Comparison of ENCODE assay signal across 7 mouse cellular contexts in the genomic region with DNA sequence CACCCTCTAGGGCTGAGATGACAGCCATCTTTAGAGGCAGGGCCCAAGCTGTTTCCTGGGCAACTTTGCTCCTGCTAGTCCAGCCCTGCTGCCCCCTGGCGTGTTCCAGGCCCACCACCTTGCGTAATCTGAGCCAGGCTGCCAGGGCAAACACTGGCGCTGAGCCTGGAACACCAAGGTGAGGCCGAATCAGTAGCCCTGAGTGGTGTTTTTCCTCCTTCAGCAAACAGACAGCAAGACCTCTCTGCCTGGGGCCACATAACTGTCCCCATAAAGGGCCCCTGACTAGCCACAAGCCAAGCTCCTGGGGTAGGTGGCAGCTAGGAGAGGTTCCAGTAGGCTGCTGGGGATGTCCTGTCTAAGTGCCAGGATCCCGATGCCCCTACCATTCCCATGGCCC. TPM values are rescaled to one million over a fixed set of nuclear protein-coding genes. Genes with fewer than 3 reads are reported as not detected.
DNase-seq lines count a peak whose midpoint lies in the region; ATAC-seq and TF ChIP-seq lines count a peak whose summit lies in the region.

No protein-coding gene starts in this region.

- peak overlapping the region in 1 of 3 experiments; percentile 13 for H3K4me3 ChIP-seq in CH12.LX (replicated peaks in 1 of 3; ENCODE audit: low read depth in 2 of 3, low read length in 2 of 3, poor library complexity in 1 of 3)
- no peak overlapping the region for H3K4me3 ChIP-seq in embryonic facial prominence, embryonic 12.5 days
- no peak overlapping the region for H3K4me3 ChIP-seq in hindbrain, postnatal 0 days (ENCODE audit: low read length)
- peak overlapping the region; percentile 72 for H3K4me3 ChIP-seq in liver, embryonic 16.5 days (ENCODE audit: low read depth, low read length)

- no peaks in the 10 kb centered on the region for H3K27me3 ChIP-seq in CH12.LX (replicated peaks)
- H3K27me3 ChIP-seq in embryonic facial prominence, embryonic 12.5 days, result peaks cover 4% of the 10 kb centered on the region; the same call in 1 of the 2 replicates
- H3K27me3 ChIP-seq in hindbrain, postnatal 0 days (ENCODE audit: insufficient read depth, low read length), result no peaks in the 10 kb centered on the region
- peaks cover 37% of the 10 kb centered on the region for H3K27me3 ChIP-seq in liver, embryonic 16.5 days (ENCODE audit: control insufficient read depth, insufficient read depth, low read depth, low read length)

- peaks cover 17 to 53% of the 10 kb centered on the region in 2 experiments for H3K4me1 ChIP-seq in CH12.LX (ENCODE audit: control insufficient read depth in 1 of 2, insufficient read depth in 2 of 2)
- peaks cover 25% of the 10 kb centered on the region for H3K4me1 ChIP-seq in embryonic facial prominence, embryonic 12.5 days
- H3K4me1 ChIP-seq in hindbrain, postnatal 0 days (ENCODE audit: insufficient read depth, low read length), result peaks cover 18% of the 10 kb centered on the region
- H3K4me1 ChIP-seq in liver, embryonic 16.5 days (ENCODE audit: control insufficient read depth, low read depth, low read length), result peaks cover 19% of the 10 kb centered on the region

- peak overlapping the region; percentile 79; the same call in 1 of the 2 replicates for H3K4me2 ChIP-seq in CH12.LX (ENCODE audit: insufficient read depth, low read depth, poor library complexity, severe bottlenecking)
- H3K4me2 ChIP-seq in embryonic facial prominence, embryonic 12.5 days (replicated peaks), result peak overlapping the region; percentile 95; the same call in 1 of the 2 replicates
- H3K4me2 ChIP-seq in hindbrain, postnatal 0 days (ENCODE audit: low read depth, low read length), result 0 out of 2 replicates have a peak overlapping the region, but pooled peaks have one; percentile 11
- H3K4me2 ChIP-seq in liver, embryonic 16.5 days (ENCODE audit: low read depth, low read length), result peak overlapping the region; percentile 81; the same call in 1 of the 2 replicates

- H3K27ac ChIP-seq in CH12.LX (ENCODE audit: insufficient read depth, low read depth), result no peak overlapping the region
- no peak overlapping the region; the same call in 1 of the 2 replicates for H3K27ac ChIP-seq in embryonic facial prominence, embryonic 12.5 days
- H3K27ac ChIP-seq in hindbrain, postnatal 0 days, result no peak overlapping the region
- H3K27ac ChIP-seq in liver, embryonic 16.5 days (ENCODE audit: low read length), result peak overlapping the region; percentile 82

- peaks cover 22 to 36% of the 10 kb centered on the region in 2 experiments for H3K36me3 ChIP-seq in CH12.LX (replicated peaks in 1 of 2; ENCODE audit: control insufficient read depth in 1 of 2, insufficient read depth in 1 of 2, low read length in 1 of 2)
- H3K36me3 ChIP-seq in embryonic facial prominence, embryonic 12.5 days, result peaks cover 28% of the 10 kb centered on the region
- H3K36me3 ChIP-seq in hindbrain, postnatal 0 days (ENCODE audit: insufficient read depth, low read length), result peaks cover 14% of the 10 kb centered on the region
- peaks cover 8% of the 10 kb centered on the region for H3K36me3 ChIP-seq in liver, embryonic 16.5 days (ENCODE audit: control insufficient read depth, insufficient read depth)

- ATAC-seq in embryonic facial prominence, embryonic 12.5 days (ENCODE audit: insufficient number of reproducible peaks, insufficient read depth, low FRiP score, low TSS enrichment), result no peak
- ATAC-seq in hindbrain, postnatal 0 days, result no peak
- ATAC-seq in liver, embryonic 16.5 days (ENCODE audit: low read depth), result peak; percentile 64
- ATAC-seq in inflammation-experienced regulatory T-cells, adult 6 months, result no peak

- no peak overlapping the region for H3K9ac ChIP-seq in CH12.LX (ENCODE audit: insufficient read depth, low read depth)
- H3K9ac ChIP-seq in embryonic facial prominence, embryonic 12.5 days, result no peak overlapping the region
- no peak overlapping the region for H3K9ac ChIP-seq in hindbrain, postnatal 0 days (replicated peaks; ENCODE audit: low read length)
- peak overlapping the region; percentile 6; the same call in 1 of the 2 replicates for H3K9ac ChIP-seq in liver, embryonic 16.5 days (ENCODE audit: low read depth, low read length)

- no peak for TF ChIP-seq EP300 in CH12.LX (IDR thresholded peaks at IDR 0.05; ENCODE audit: low read length)

- TF ChIP-seq RAD21 in CH12.LX (IDR thresholded peaks at IDR 0.05; ENCODE audit: low read depth, low read length), result no peak

- H3K79me2 ChIP-seq in CH12.LX (replicated peaks; ENCODE audit: control insufficient read depth, extremely low read depth, insufficient read depth, poor library complexity, severe bottlenecking), result peaks cover 24% of the 10 kb centered on the region

- dilution Hi-C loops in CH12.LX (cut with MboI; ENCODE audit: extremely low pct_ligation_motif_present, extremely low pct_unique_long_range_greater_than_20kb, low sequenced_read_pairs), result no loop called here

- H3K9me3 ChIP-seq in CH12.LX (replicated peaks; ENCODE audit: low read length), result no peaks in the 10 kb centered on the region
- H3K9me3 ChIP-seq in embryonic facial prominence, embryonic 12.5 days, result no peaks in the 10 kb centered on the region
- no peaks in the 10 kb centered on the region for H3K9me3 ChIP-seq in hindbrain, postnatal 0 days (ENCODE audit: low read length)
- no peaks in the 10 kb centered on the region for H3K9me3 ChIP-seq in liver, embryonic 16.5 days (replicated peaks; ENCODE audit: control insufficient read depth, low read length)

- peak; percentile 73 for DNase-seq in 3134 (ENCODE audit: extremely low read depth, insufficient read length, low spot score)
- DNase-seq in CH12.LX (ENCODE audit: extremely low read depth), result no peak
- peak; percentile 37 for DNase-seq in hindbrain, postnatal 0 days (ENCODE audit: low spot score)
- no peak for DNase-seq in thymus, postnatal 4 days

- WGBS in embryonic facial prominence, embryonic 12.5 days, result 45% methylated on average over 5 of the region's 5 CpGs
- WGBS in hindbrain, postnatal 0 days, result 48% methylated on average over 5 of the region's 5 CpGs
- WGBS in liver, embryonic 16.5 days (ENCODE audit: insufficient replicate concordance), result 51% methylated on average over 5 of the region's 5 CpGs

- in situ Hi-C loops in CH12.LX (cut with MboI; ENCODE audit: low pct_ligation_motif_present, low pct_unique_long_range_greater_than_20kb, low sequenced_read_pairs), result no loop called here

- no peak for TF ChIP-seq POLR2A in CH12.LX (IDR thresholded peaks at IDR 0.05; ENCODE audit: low read depth, low read length)

- no peak for TF ChIP-seq CTCF in CH12.LX (conservative IDR thresholded peaks at IDR 0.05 in 1 of 2, IDR thresholded peaks at IDR 0.05 in 1 of 2; ENCODE audit: low read depth in 2 of 2, low read length in 2 of 2)
- no peak for TF ChIP-seq CTCF in hindbrain, postnatal 0 days (IDR thresholded peaks at IDR 0.05; ENCODE audit: low read depth)

RNA-seq across cellular contexts. Expression of gene Furin, which starts 5.1 kb away (rescaled TPM):
- total RNA-seq in CH12.LX (2012; rRNA removed) (11.1 and 13.5 TPM in 2 replicates), CH12.LX (2014; rRNA removed) (1.1 and 1.5 TPM in 2 replicates)
- 17.0 and 20.9 TPM in 2 replicates for polyA plus RNA-seq in CH12.LX (2012; ENCODE audit: insufficient read length, low read depth)
- polyA plus RNA-seq in embryonic facial prominence, embryonic 12.5 days (2016; fragmentation: Nextera tagmentation; extraction: Ambion mirVana), result 9.7 and 10.7 TPM in 2 replicates
- total RNA-seq in hindbrain, postnatal 0 days (2014; rRNA removed), result 25.4 and 25.9 TPM in 2 replicates
- polyA plus RNA-seq in hindbrain, postnatal 0 days (2015; fragmentation: Nextera tagmentation; extraction: Ambion mirVana), result 6.6 and 6.8 TPM in 2 replicates
- 5.6 and 6.2 TPM in 2 replicates for polyA plus RNA-seq in liver, embryonic 16.5 days (2015; fragmentation: Nextera tagmentation; extraction: Ambion mirVana)
- polyA plus RNA-seq in inflammation-experienced regulatory T-cells, adult 6 months (2017; shearing (Covaris generic)), result 10 to 100 TPM in 1 of 3 experiments, 1 to 10 TPM in 2; 8.4 to 19.1 (median 8.6) TPM

RNA-seq across cellular contexts. Expression of gene Fes, which starts 12.4 kb away (rescaled TPM):
- total RNA-seq in CH12.LX (2012; rRNA removed) (7.1 and 9.8 TPM in 2 replicates), CH12.LX (2014; rRNA removed) (4.3 and 6.5 TPM in 2 replicates)
- 11.7 and 16.2 TPM in 2 replicates for polyA plus RNA-seq in CH12.LX (2012; ENCODE audit: insufficient read length, low read depth)
- polyA plus RNA-seq in embryonic facial prominence, embryonic 12.5 days (2016; fragmentation: Nextera tagmentation; extraction: Ambion mirVana), result 11.0 and 12.2 TPM in 2 replicates
- total RNA-seq in hindbrain, postnatal 0 days (2014; rRNA removed), result 10.3 and 16.1 TPM in 2 replicates
- 4.9 and 5.6 TPM in 2 replicates for polyA plus RNA-seq in hindbrain, postnatal 0 days (2015; fragmentation: Nextera tagmentation; extraction: Ambion mirVana)
- polyA plus RNA-seq in liver, embryonic 16.5 days (2015; fragmentation: Nextera tagmentation; extraction: Ambion mirVana), result 16.5 and 18.2 TPM in 2 replicates
- polyA plus RNA-seq in inflammation-experienced regulatory T-cells, adult 6 months (2017; shearing (Covaris generic)), result 1 to 10 TPM in 2 of 3 experiments, under 1 TPM in 1; 0.54 to 5.8 (median 2.4) TPM

RNA-seq across cellular contexts. Expression of gene Man2a2, which starts 28.9 kb away (rescaled TPM):
- total RNA-seq in CH12.LX (2012; rRNA removed) (46.3 and 48.3 TPM in 2 replicates), CH12.LX (2014; rRNA removed) (12.5 and 14.3 TPM in 2 replicates)
- 33.6 and 44.3 TPM in 2 replicates for polyA plus RNA-seq in CH12.LX (2012; ENCODE audit: insufficient read length, low read depth)
- 31.0 and 31.6 TPM in 2 replicates for polyA plus RNA-seq in embryonic facial prominence, embryonic 12.5 days (2016; fragmentation: Nextera tagmentation; extraction: Ambion mirVana)
- 55.5 and 61.3 TPM in 2 replicates for total RNA-seq in hindbrain, postnatal 0 days (2014; rRNA removed)
- 14.2 and 15.7 TPM in 2 replicates for polyA plus RNA-seq in hindbrain, postnatal 0 days (2015; fragmentation: Nextera tagmentation; extraction: Ambion mirVana)
- 2.6 and 3.1 TPM in 2 replicates for polyA plus RNA-seq in liver, embryonic 16.5 days (2015; fragmentation: Nextera tagmentation; extraction: Ambion mirVana)
- 10 to 100 TPM; 11.1 to 30.9 (median 16.4) TPM for polyA plus RNA-seq in inflammation-experienced regulatory T-cells, adult 6 months (2017; shearing (Covaris generic))

RNA-seq across cellular contexts. Expression of gene Hddc3, which starts 57.2 kb away (rescaled TPM):
- total RNA-seq in CH12.LX (2012; rRNA removed) (9.6 and 12.6 TPM in 2 replicates), CH12.LX (2014; rRNA removed) (3.1 and 5.5 TPM in 2 replicates)
- 2.6 and 4.6 TPM in 2 replicates for polyA plus RNA-seq in CH12.LX (2012; ENCODE audit: insufficient read length, low read depth)
- polyA plus RNA-seq in embryonic facial prominence, embryonic 12.5 days (2016; fragmentation: Nextera tagmentation; extraction: Ambion mirVana), result 23.2 and 27.4 TPM in 2 replicates
- total RNA-seq in hindbrain, postnatal 0 days (2014; rRNA removed), result 30.1 and 32.2 TPM in 2 replicates
- polyA plus RNA-seq in hindbrain, postnatal 0 days (2015; fragmentation: Nextera tagmentation; extraction: Ambion mirVana), result 13.9 and 15.5 TPM in 2 replicates
- 3.1 and 3.5 TPM in 2 replicates for polyA plus RNA-seq in liver, embryonic 16.5 days (2015; fragmentation: Nextera tagmentation; extraction: Ambion mirVana)
- 10 to 100 TPM in 1 of 3 experiments, 1 to 10 TPM in 2; 1.8 to 12.2 (median 8.2) TPM for polyA plus RNA-seq in inflammation-experienced regulatory T-cells, adult 6 months (2017; shearing (Covaris generic))

RNA-seq across cellular contexts. Expression of gene Unc45a, which starts 59.3 kb away (rescaled TPM):
- total RNA-seq in CH12.LX (2012; rRNA removed), result 21.8 and 22.6 TPM in 2 replicates
- 7.9 and 13.8 TPM in 2 replicates for total RNA-seq in CH12.LX (2014; rRNA removed)
- 16.8 and 22.2 TPM in 2 replicates for polyA plus RNA-seq in CH12.LX (2012; ENCODE audit: insufficient read length, low read depth)
- 60.3 and 61.0 TPM in 2 replicates for polyA plus RNA-seq in embryonic facial prominence, embryonic 12.5 days (2016; fragmentation: Nextera tagmentation; extraction: Ambion mirVana)
- 49.0 and 57.8 TPM in 2 replicates for total RNA-seq in hindbrain, postnatal 0 days (2014; rRNA removed)
- 46.6 and 47.8 TPM in 2 replicates for polyA plus RNA-seq in hindbrain, postnatal 0 days (2015; fragmentation: Nextera tagmentation; extraction: Ambion mirVana)
- polyA plus RNA-seq in liver, embryonic 16.5 days (2015; fragmentation: Nextera tagmentation; extraction: Ambion mirVana), result 9.0 and 9.3 TPM in 2 replicates
- 10 to 100 TPM; 39.3 to 51.1 (median 40.1) TPM for polyA plus RNA-seq in inflammation-experienced regulatory T-cells, adult 6 months (2017; shearing (Covaris generic))

Comparison
In these comparisons a context has a peak if more than half of its experiments do, and no peak if none do; other contexts are left out.
1. DNase-seq: peak in 3134 (single experiment) and hindbrain, postnatal 0 days (single experiment); none in CH12.LX (single experiment) and thymus, postnatal 4 days (single experiment).
2. H3K4me2 ChIP-seq: peak in every context shown above with its lines; median percentile 95 in embryonic facial prominence, embryonic 12.5 days; 81 in liver, embryonic 16.5 days; 79 in CH12.LX; 11 in hindbrain, postnatal 0 days.